Mouse (Mus musculus) hindlimb bud, embryonic 11.5 days (tissue): Measurements from ENCODE around the gene Olfr875.
A peak's percentile ranks its signal among the peaks of the same experiment; 100 is the strongest.
"Not testable (repeated sequence)": the region's sequence is repeated elsewhere in the genome, so short reads cannot be mapped to it uniquely, and the experiment has no call there.

Source experiments
- DNase-seq: peaks from one replicate; pipeline ENCODE4 v3.0.0-alpha.2; 2012; ENCODE audit warnings: low read depth, low spot score; ENCODE audit errors: extremely low spot score

Gene Olfr875

DNA sequence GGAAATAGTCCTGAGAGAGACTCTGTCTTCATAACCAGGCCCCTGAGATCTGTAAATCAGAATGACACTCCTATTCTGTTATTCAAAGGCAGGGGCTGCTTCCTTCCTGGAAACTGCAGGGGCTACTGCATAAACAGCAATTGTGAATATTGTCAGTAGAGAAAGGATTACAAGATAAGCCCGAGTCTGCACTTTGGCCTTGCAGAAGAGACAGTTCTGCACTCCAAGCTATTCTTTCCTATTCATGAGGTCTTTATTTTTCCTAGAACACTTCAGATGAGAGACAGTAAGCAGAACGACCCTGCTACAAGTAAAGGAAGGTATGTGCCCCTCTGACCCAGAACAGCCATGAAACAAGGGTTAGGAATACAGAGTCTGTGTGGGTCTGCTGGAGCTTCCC, at the start of gene Olfr875:
Olfr875 (plus strand) TSS at position 99 of the 400 bp plus-strand sequence.
- DNase-seq = no peak

DNA sequence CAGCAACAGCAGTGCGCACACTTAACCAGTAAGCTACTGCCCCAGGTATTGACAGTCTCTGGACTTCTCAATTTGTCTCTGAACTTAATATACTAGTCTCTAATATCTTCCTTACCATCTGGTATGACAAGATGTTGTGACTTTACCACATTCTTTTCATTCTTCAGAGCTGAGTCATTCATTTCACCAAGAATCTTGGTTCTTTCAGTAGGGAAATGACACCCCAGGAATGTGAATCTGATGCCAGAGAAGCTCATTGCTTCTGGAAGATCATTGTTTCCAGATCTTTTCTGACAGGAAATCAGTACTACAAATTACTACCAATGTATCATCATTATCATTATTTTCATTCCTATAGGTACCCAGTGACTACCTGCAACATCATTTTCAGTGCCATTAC, 37.3 kb upstream of the Olfr875 start:
- DNase-seq = no peak

DNA sequence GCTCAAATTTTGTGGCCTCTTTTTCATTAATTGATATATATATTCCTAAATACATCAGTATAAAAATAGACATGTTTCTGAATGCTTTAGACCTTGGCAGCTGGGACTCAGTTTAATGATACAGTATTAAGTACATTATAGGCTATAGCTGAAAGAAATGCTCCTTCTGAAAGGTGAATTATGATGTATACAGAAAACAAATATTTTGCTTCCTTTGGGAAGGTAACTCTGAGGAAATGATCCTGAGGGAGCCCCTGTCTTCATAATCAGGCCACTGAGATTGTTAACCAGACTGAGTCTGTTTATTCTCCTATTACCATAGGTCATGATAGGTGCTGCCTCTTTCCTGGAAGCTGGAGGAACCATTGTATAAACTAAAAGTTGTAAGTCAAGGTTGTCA, 26.9 kb upstream of the Olfr875 start, which contains the start of gene Olfr874:
Olfr874 (plus strand) TSS at position 301 of the 400 bp plus-strand sequence.
- DNase-seq = no peak

DNA sequence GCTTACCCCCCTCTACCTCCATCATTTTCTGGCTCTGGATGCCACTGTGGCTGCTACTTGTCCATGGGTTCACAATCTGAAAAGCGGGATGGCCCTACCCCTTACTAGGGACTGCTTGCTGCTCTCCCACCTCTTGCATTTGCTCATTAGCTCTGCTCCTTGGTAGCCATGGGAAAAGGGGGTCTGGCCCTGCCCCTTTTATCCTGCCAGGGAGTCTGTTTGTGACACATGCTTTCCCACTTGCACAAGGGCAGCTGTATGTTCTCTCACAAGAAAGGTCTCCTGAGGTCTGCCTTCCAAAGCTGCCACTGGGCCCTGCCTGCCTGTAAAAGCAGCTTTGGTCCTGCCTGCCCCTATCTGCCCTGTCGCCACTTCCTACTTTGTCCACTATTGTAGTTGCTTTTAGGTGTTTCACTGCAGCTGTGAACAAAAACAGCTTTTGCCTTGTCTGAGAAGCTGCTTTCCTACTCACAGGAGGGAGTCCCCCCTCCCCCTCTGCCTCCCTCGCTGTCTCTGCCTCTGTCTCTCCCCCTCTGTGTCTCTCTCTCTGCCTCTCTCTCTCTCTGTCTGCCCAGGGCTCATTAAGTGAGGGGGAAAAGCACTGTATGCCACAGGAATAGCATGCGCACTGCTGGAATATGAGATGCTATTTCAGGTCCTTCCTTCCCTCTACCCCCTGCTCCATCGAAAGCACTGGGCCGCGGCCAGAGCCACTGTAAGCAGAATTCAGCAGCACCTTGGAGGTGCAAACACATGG, 21.2 kb upstream of the Olfr875 start:
- DNase-seq = no peak

DNA sequence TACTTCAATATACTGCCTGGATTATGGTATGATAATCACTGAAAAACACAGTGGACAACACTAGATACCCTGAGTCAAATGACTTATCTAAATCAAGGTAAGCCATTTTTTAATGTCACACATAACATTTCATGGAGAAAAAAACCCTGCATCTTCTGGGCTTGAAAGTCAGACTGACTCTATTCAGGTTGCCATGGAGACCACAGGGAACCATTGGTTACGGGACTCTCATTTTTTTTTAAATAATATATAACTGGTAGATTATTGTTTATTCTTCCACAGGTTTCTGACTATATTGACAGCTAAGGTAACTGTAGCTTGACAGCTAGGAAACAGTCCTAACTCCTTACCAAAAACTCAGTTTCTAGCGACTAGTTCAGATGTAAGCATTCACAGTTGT, 20.2 kb upstream of the Olfr875 start:
- DNase-seq = no peak

DNA sequence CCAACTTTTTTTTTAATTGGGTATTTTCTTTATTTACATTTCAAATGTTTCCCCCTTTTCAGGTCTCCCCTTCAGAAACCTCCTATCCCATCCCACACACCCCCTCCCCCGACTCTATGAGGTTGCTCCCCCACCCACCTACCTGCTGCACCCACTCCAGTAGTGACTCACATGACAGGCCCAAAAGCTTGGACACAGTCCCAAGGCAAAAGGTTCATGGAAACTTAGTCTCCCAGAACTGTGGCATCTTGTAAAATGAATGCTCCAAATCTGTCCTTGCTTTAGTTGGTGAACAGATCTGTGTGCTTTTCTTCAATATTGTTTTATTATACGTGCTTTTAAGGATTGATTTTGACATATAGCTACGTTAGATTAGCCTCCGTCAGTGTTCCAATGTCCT, 19.7 kb upstream of the Olfr875 start:
- DNase-seq = no peak

DNA sequence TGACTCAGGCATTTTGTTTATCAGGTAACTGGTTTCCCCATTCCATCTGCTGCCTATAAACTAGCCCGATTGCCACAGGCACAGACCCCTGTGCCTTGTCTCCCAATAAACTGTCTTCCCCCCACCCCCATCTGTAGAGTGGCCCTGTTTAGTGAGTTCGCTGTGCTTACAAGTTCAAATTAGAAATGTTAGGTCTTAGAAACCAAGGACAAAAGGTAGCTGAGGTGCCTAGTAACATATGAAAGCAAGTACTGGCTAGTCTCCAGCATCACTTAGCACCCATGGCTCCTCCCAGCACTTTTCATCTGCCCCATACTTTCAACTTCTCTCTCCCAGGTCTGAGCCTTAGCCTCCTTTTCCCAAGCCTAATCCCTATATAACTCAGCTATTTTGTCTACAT, 9.9 kb upstream of the Olfr875 start:
- no peak for DNase-seq

DNA sequence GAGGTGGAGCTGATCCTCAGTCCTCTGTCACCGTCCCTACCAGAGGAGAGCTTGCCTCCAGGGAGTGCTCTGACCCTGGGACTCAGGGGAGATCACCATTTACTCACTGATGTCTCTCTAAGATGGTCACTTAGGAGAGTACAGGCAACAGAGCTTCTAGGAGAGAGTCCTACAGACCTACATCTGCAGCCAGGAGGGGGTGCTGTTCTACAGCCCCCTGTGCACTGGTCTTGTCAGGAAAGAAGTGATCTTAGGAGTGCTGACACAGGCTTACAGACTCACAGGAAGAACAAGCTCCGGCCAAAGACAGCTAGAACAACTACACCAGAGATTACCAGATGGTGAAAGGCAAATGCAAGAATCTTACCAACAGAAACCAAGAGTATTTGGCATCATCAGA, 9.1 kb upstream of the Olfr875 start:
- DNase-seq = no peak

DNA sequence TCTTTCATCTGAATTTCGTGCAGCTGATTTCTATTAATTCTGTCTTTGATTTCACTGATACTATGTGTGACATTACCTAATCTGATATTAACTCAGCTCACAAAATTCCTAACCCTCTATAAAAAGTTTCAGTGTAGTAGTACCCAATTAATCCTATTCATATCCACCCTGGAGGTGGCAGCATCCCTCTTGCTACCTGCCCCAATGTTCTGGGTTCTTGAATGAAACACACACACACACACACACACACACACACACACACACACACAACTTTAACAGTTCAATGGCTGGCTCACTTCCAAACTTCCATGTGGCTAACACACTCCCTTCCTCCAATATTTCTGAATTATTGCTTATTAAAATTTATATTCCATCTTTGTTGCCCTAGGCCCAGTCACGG, 996 bp upstream of the Olfr875 start:
- DNase-seq = no peak

DNA sequence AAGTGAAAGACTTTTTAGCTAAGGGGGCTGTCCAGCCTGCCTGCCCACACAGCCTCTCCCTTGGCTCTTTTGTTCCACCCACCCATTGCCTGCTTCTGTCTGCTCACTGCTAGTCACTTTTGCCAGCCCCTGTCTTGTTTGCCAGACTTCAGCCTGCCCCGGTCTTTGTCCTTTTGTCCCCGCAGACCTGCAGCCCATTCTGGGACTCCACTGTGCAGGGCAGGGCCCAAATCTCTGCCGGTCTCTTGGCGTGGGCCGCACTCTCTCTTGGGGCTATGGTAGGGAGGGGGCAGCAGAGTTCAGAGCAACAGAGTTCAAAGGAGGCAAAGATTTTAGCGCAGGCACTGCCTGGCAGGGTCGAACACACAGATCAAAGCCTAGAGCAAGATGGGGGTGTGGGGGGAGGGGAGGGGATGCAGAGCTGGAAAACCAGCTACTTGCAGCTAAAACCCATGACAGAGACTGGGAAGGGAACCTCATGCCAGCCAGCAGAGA, 11.2 kb downstream of the Olfr875 start:
- DNase-seq = peak; percentile 14

DNA sequence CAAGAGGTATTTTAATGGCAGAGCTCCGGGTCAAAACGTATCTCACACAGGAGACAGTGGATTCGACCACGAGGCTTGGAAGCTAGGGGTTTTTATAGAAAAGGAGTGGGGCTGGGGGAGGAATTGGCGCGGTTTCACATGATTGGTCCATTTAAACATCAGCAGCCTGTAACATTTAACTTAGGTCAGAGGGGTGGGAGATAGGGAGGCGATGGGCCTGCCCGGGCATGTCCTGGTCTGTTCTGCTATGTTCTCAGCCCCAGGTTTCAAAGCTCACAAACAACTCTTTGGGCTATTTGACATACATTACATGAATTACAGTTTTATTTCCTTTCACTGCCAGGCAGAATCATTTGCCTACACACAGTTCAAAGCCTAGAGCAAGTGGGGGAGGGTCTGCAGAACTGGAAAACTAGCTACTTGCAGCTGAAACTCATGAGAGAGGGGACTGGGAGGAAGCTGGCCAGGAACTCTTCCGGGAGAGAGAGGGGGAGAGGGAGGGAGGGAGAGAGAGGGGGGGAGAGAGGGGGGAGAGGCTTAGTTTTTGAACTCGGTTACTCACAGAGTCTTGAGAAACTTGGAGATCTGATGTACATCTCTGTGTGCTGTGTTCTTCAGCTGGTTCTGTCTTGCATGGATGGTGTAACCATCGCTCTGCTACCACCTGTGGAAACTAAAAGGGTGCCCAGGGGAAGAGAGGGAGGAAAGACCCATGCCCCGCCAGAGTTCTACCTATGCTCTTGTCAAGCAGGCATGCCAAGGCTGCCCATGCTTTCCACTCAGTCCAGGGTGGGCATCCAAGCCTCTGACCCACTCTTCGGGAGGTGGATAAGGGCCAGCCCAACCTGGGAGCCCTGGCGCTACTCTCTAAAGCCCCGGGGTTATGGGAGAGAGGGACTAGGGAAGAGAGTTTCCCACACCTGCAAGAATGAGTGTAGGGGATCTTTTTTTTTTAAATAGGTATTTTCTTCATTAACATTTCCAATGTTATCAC, 12.0 kb downstream of the Olfr875 start:
- DNase-seq = not testable (repeated sequence)

DNA sequence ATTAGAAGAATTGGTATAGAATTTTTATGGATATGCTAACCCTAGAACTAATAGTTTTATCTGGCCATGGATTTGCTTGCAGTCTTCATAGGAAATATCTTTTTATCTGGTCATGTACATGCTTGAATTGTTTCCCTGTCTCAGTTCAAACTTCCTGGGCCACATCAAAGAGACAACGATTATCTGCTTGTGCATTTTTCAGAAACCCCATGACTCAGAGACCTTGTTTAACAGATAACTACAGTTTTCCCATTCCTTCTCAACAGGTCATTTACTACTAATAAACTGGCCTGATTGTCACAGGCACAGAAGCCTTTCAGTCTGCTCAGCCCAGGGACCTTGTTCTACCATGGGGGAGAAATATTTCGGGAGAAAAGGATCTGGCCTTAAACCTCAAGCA, 14.8 kb downstream of the Olfr875 start:
- no peak for DNase-seq

DNA sequence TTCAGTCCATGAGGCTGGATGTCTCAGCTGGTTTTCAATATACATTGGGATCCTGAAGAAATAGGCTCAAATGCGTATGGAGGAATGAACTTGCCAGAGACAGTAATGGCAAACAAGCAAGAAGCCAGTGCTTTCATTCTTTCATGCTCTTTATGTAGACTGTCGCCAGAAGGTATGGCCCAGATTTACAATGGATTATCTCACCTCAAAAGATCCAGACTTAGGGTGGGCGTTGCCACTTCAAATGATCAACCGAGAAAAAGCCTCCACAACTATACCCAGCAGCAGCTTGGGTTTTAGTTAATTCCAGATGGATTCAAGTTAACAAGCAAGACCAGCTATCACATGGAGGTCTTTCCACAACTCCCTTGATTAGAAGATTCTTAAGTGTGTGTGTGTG, 30.4 kb downstream of the Olfr875 start:
- no peak for DNase-seq

DNA sequence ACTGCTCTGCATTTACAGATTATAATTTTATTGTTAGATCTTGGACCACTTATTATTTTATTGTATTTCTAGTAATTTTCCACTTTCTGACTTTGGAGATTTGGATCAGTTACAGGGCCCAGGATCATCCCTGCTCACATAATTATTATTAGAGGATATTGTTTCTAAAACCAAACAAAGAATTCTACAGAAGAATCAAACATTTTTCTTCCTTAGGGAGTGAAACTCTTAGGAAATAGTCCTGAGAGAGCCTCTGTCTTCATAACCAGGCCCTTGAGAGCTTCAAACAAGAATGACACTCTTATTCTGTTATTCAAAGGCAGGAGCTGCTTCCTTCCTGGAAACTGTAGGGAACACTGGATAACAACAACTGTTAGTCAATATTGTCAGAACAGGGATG, 31.1 kb downstream of the Olfr875 start, which contains the start of gene Olfr876:
Olfr876 (plus strand) TSS at position 301 of the 400 bp plus-strand sequence.
- no peak for DNase-seq

DNA sequence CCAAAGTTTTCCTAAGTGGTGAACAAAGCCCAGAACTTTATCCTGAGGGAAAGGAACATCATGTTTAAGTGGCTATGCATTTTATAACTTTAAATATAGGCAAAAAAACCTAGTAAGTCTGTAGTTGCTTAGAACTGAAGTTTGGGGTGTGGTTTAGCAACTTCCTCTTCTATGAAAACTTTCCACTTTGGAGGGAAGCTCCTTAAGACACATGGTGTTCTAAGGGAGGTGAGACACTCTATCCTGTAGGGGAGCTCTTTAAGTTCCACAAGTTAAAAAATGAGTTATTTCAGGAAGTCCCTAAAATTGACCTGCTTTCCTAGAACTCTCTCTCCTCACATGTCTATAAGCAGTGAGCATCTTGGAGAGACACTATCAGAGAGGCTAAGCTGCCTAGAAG, 35.6 kb downstream of the Olfr875 start:
- no peak for DNase-seq

DNA sequence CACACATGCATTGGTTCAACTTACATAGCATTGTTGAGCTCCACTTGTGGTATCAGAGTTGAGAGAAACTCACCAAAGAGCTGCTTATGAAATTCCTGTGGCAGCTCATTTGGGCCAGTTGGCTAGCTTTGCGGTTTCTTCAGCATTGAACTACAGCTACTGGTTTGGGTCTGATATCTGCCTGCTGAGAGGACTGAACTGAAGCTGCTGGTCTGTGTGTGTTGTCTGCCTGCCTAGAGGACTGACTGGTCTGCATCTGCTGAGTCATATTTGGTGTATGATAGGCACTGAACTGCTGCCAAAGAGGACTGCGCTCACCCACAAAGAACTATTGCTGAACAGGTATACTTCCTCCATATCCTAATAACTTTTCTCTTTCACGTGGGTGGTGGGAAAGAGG, 36.8 kb downstream of the Olfr875 start:
- DNase-seq = no peak

DNA sequence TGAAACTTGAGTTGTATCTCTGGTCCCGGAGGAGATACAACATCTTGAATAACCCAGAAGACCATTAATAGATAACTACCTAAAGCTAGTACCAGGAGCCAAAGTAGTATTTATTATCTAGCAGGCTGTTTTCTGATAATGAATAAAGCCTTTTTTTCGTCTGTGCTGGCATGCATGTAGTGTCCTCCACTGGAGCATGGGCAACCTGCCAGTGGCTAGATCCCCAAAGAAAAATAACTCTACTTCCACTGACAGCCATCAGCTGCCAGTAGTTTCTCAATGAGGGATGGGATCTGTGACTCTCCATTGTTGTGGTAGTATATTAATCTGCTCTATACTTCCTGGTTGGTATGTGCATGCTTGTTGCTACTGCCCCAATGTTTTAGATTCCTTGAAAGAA, 37.3 kb downstream of the Olfr875 start:
- no peak for DNase-seq

DNA sequence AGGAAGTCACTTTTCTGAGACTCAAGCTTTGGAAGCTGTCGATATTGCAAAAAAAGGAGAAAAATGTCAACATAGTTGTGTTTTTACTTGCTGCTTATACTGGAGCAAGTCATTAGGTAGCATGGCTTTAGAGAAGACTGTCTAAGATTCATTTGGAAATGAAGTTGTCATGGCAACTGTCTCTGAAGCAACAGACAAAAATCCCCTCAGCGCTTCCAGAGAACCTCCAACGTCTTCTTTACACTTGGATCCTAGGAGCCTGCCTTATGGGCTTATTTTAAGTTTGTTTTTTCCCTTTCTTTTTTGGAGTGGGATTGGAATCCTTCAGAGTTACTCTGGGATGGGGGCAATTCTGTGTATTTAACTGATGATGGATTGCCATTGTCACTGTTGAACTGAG, 43.0 kb downstream of the Olfr875 start:
- no peak for DNase-seq
